Mouse (Mus musculus): Measurements from ENCODE around the gene Nim1k. TPM values are rescaled to one million over a fixed set of nuclear protein-coding genes. Genes with fewer than 3 reads are reported as not detected.

Gene Nim1k
- polyA plus RNA-seq (2015; fragmentation: Nextera tagmentation; extraction: Ambion mirVana): 3.0 and 4.6 TPM in 2 replicates

DNA sequence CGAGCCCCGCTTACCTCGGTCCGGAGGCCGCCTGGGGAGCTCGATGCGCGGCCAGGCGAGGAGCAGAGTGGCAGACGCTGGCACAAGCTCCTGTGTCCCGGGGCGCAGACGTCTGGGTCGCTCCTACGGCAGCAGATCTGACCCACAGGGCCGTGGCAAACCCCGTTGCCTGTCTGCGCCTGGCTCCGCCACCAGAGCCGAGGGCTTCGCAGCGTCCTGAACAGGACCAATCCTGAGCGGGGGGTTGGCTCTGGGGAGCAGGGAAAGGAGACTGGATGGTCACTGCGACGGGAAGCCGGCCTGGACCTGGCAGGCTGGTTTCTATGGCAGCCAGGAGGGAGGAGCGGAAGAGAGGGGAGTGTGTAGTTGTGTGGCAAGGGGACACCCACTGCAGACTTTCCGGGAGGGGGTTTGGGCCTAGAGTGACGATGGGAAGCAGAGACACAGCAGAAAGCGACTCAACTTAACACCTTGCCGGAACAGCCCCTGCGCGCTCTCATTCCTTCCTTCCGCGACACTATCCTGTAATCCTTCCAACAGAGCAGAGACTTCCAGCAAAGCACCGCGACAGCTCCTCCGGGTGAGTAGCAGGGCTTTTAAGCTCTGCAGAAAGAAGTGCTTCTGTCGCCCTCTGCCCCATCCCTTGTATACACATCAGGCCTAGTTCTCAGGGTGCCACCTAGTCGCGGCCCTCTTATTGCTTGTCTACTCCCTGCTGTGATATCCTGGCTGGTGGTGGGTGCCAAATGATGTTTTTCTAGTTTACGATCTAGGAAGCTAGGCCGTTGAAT, at the start of gene Nim1k:
Gene Nim1k (minus strand): TSS at position 202 of the 791 bp plus-strand sequence.

GRCm38 (mm10) chr13:119790761-119791579, 35.3 kb upstream of the Nim1k start, which contains the start of gene Zfp131:
Zfp131 (minus strand) TSS chr13:119790889.

DNA sequence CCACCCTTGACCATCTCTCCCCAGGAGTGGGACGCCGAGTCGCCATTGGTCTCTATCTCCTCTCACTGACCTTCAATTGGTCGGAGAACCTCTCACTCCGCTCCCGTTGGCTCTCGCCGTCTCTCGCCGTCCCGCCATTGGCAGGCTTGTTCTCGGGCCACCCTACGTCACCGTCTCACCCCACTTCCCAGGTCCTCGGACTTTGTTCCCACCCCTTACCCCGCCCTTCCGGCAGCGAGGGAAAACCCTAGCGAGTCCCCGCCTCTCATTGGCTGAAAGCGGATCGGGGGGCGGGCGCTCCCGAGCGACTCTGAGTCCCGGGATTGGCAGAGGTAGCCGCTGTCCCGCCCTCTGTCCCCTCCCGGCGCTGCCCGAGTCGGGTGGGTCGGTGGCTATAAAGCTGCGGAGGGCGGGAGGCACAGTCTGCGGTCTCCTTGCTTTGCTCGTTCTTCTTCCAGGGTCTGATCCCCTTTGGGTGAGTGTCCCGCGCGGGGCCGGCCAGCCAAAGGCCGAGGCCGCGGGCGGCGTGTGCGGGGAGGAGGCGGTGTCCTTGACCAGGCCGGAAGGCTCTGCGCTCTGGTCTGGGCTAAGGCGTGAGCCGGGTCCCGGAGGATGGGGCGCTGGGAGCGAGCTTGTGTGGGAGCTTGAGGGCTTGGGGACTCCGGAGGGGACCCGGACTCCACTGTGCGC, 65.5 kb downstream of the Nim1k start, which contains the start of gene Hmgcs1:
Gene Hmgcs1 (plus strand): TSS at position 341 of the 690 bp plus-strand sequence.

Other genes starting within 250 kb of the Nim1k start
- 0.03 and 0.10 TPM in 2 replicates for gene Ccl28, start 132.1 kb downstream of the Nim1k start, polyA plus RNA-seq (2015; fragmentation: Nextera tagmentation; extraction: Ambion mirVana)
- 94.8 and 129 TPM in 2 replicates for gene Hmgcs1, start 65.5 kb downstream of the Nim1k start, polyA plus RNA-seq (2015; fragmentation: Nextera tagmentation; extraction: Ambion mirVana)
- gene Zfp131, start 35.0 kb upstream of the Nim1k start, polyA plus RNA-seq (2015; fragmentation: Nextera tagmentation; extraction: Ambion mirVana): 28.3 and 34.7 TPM in 2 replicates
- gene AF067063, start 74.3 kb upstream of the Nim1k start, polyA plus RNA-seq (2015; fragmentation: Nextera tagmentation; extraction: Ambion mirVana): not detected in 2 replicates
- not detected in 2 replicates for gene D13Ertd608e, start 80.1 kb upstream of the Nim1k start, polyA plus RNA-seq (2015; fragmentation: Nextera tagmentation; extraction: Ambion mirVana)
- gene Tcstv1, start 138.9 kb upstream of the Nim1k start, polyA plus RNA-seq (2015; fragmentation: Nextera tagmentation; extraction: Ambion mirVana): not detected in 2 replicates
- gene Gm21761, start 173.4 kb upstream of the Nim1k start, polyA plus RNA-seq (2015; fragmentation: Nextera tagmentation; extraction: Ambion mirVana): not detected in 2 replicates
- gene B020031M17Rik, start 194.9 kb upstream of the Nim1k start, polyA plus RNA-seq (2015; fragmentation: Nextera tagmentation; extraction: Ambion mirVana): not detected in 2 replicates

Measured in adrenal gland, postnatal 0 days (tissue).